Mouse (Mus musculus): ENCODE data around the gene Fam205c.

Gene Fam205c

DNA sequence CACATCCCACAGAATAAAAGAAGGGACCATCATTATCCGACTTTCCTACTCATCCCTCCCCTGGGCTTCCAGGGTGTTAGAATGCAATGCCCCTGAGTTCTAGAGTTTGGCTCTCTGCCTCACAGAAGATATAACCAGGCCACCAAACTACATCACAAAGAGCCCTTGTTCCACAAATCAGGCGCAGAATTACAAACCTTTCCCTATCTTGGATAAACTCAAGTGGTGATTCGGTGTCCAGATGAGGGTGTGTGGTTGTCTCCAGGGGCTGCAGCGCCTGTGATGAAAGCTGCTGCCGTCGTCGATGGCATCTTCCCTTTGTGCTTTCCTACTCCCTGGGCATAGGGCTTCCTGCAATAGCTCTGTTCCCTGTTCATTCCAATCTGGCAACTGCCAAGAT lies at the start of gene Fam205c:
Gene Fam205c (minus strand): TSS at position 101 of the 400 bp plus-strand sequence.
- DNase-seq (ENCODE audit: low read depth, low spot score): no peak

DNA sequence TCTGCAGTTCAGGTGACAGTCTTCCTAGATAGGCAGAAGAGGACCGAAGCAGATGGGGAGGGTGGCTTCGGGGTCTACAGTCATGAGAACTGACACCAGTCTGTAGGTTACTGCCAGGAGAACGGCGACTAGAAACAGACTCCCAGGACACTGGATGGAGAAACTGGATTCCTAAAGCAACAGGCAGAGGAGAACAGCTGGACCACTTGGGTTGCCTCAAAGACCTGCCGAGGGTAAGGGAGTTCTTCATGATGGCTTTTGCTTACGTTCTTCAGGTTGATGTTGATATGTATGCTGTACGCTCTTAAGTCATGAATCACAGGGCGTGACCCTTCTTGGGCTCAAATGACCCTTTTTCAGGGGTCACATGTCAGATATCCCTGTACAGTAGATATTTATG lies 48.4 kb upstream of the Fam205c start:
- DNase-seq (ENCODE audit: low read depth, low spot score): no peak

DNA sequence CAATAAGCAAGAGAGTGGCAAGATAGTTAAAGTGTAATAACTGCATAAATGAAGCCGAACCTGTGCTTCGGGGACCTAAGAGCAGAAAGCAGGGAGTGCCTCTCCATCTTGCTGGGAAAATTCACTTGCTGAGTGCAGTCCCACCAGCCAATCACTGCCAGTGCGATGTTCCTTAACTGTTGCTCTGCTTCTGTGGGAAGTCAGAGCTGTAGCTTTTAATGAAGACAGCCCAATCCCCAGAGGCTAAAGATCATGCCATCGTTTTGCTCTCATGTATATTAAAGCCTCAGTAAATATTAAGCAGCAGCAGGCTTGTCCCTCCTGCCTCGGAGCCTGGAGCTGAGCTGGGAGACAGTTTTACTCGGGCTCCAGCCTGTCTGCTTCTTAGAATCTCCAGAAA lies 48.0 kb upstream of the Fam205c start:
- DNase-seq (ENCODE audit: low read depth, low spot score): no peak

DNA sequence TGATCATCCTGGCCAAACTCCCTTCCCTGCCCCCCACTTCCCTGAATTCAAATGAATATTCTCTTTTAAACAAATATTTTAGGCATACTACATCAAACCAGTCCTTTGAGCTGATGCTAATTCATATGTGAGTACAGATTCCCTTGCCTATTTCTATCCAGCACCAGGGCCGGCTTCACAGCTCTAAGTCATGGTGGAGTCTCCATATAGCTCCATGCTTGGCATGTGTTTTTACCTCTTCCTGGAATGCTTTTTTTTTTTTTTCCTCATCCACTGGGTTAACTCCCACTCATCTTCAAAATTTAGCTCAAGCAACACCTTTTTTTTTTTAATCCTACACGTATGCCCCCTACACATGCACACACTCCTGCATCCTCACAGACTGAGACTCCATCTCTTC lies 47.5 kb upstream of the Fam205c start:
- no peak for DNase-seq (ENCODE audit: low read depth, low spot score)

DNA sequence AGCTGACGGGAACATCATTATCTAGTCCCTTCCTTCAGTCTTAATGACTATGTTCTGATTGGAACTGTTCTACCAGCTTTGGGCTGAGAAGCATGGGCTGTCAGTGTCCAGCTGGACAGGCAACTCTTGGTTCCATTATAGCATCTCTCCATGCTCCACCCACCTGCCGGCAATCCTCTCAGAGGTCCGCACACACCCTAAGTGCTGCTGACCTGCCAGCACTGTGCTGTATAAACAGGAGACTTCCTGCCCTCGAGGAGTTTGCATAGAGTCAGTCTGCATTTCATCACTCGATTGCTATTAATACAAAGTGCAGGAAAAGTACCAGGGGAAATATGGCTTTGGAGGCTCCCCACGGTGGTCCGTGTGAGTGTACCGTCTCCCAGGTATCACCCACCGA lies 46.7 kb upstream of the Fam205c start:
- DNase-seq (ENCODE audit: low read depth, low spot score): no peak

DNA sequence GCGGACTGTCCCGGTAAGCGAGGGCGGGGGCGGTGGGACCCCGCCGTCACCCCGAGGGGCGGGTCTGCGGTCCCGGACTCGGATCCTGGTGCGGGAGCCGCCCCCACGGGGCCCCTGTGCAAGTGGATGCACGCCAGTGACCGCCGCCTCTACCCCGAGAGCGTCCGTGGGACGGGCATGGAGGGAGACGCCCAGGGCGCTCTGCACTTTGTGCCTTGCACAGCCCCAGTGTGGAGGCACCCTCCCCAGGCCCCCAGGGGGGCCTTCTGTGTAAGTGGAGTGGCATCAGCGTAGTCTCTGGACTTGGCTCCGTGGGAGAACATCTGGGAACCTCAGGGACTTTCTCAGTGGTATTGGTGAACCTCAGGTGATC lies 43.4 kb upstream of the Fam205c start:
- no peak for DNase-seq (ENCODE audit: low read depth, low spot score)

DNA sequence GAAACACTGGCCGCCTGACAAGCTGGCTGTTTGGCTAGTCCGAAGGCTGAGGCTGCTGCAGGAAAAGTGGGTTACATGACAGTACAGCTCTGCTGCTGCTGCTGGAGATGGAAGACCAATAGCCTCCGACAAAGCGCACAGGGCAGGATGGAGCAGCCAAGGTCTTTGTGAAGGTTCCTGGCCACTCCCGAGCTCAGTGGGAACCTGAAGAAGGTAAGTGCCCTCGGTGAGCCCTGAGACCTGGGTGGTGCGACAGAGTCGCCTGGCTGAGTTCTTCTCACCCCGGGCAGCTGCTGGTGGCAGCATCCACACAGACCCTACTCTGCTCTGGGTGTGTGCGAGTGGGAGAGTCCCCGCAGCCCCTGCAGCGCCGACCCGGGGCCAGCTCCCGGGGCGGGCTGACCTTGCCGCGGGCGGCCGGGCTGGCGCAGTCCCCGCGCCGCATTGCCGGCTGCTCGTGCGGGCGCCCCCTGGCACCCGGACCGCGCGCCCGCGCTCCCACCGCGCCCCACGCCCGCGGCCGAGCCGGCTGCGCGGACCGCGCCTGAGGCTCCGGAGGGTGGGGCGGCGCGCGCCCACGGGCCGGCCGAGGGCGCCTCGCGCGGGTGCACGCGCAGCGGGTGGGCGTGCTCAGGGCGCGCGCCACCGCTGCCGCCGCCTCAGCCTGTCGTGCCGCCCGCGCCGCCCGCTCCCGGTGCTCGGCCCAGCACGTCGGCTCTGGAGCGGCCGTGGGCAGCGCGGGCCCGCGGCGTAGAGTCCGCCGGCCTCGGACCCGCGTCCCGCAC lies 42.8 kb upstream of the Fam205c start, which contains the start of gene Phf24:
Gene Phf24 (plus strand): TSS at position 44 of the 785 bp plus-strand sequence.
- peak; percentile 10 for DNase-seq (ENCODE audit: low read depth, low spot score)

DNA sequence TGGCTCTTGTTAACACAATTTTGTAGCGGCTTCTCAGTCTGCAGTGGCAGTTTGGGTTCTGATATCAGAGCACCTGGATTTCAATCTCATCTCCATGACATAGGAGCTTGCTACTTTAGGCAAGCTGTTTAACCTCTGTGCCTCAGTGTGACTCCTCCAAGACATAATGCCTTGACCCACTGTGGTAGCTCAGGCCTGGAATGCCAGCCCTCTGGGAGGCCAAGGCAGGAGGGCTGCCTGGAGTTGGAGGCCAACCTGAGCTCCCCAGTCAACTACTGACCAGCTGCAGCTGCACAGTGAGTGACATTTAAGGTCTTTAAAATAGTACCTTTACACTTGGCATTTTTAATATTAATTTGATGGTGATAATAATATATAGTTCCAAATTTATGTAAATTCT lies 41.9 kb upstream of the Fam205c start:
- DNase-seq (ENCODE audit: low read depth, low spot score): no peak

DNA sequence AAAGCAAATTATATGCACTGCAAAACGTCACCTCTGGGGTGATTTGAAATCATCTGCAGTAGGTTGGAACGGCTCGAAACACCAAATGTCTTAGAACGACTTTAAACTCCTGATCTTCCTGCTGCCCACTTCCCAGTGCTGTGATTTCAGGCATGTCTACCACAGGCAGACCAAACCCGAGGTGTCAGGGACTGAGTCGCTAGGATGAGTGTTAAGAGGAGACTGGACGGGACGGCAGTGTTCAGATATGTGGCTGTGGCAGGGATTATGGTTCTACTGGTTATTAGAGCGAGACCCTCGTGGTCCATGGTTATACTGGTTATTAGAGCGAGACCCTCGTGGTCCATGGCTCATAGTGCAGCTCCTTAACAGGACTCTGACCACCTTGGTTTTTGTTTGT lies 41.3 kb upstream of the Fam205c start:
- DNase-seq (ENCODE audit: low read depth, low spot score): no peak

DNA sequence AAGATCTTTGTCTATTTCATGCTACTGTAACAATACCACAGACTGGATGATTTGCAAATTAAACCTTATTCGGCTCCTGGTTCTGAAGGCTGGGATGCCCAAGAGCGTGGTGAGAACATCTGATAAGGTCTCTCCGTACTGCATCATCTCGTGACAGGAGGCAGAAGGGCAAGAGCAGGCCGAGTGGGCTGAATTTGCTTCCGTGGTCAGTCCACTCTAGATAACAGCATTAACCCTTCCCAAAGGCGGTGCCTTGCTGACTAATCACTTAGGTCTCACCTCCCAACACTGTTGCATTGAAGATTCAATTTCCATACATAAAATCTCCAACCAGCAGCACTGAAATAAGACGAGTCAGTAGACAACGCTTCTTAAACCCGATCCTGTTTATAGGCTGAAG lies 39.4 kb upstream of the Fam205c start:
- DNase-seq (ENCODE audit: low read depth, low spot score): no peak

DNA sequence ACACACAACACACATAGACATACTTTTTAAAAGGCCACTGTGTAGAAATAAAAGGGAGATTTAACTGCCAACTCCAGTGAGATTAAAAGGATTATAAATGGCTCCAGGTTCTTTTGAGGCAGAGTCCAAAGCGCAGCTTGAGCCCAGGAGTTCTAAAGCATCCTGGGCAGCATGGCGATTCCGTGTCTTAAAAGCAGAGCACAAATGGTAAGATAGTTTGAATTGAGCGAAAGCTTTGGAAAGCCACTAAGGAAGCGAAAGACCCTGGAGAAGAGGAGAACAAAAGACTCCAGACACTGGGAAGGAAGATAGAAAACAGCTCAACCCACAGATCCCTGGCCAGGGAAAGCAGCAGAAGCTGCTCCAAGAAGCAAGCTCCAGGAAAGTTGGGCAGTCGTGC lies 30.9 kb upstream of the Fam205c start:
- no peak for DNase-seq (ENCODE audit: low read depth, low spot score)

DNA sequence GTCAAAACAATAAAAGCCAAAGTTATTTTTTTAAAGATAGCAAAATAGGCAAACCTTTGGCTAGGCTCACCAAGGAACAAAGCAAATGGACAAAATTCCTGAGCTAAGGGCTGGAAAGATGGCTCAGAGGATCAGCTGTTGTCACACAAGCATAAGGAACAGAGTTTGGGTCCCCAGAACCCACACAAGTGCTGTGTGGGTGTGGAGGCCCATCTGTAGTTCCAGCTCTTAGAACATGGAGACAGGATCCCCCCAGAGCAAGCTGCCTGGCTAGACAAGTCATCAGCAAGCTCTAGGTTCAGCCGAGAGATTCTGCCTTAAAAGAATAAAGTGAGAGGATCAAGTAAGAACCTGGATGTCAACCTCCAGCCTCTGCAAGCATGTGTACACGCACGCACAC lies 30.5 kb upstream of the Fam205c start:
- no peak for DNase-seq (ENCODE audit: low read depth, low spot score)

DNA sequence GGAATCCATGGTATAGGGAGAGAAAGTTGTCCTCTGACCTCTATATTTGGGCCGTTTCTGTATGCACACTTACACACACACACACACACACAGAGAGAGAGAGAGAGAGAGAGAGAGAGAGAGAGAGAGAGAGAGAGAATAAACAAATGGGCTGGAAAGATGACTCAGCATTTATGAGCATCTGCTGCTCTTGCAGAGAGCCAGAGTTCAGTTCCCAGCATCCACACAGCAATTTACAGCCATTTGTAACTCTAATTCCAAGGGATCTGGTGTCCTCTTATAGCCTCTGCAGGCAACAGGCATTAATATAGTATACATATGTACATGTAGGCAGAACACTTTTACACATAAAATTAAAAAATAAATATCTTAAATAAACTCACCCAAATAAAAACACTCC lies 29.9 kb upstream of the Fam205c start:
- no peak for DNase-seq (ENCODE audit: low read depth, low spot score)

DNA sequence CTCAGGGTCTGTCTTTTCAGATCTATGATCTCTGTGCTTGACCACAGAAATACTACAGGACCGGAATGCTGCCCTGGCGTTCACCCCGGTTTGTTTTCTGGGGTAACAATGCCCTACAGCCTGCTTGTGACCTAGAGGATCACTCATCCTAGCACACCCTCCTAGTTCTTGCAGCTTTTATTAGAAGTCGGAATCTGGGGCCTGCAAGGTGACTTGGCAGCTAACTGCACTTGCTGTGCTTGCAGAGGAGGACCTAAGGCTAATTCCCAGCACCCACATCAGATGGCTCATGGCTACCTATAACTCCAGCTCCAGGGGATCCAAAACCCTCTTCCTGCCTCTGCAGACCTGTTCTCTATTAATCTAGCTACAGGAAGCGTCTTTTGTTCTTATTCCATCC lies 28.7 kb upstream of the Fam205c start:
- no peak for DNase-seq (ENCODE audit: low read depth, low spot score)

DNA sequence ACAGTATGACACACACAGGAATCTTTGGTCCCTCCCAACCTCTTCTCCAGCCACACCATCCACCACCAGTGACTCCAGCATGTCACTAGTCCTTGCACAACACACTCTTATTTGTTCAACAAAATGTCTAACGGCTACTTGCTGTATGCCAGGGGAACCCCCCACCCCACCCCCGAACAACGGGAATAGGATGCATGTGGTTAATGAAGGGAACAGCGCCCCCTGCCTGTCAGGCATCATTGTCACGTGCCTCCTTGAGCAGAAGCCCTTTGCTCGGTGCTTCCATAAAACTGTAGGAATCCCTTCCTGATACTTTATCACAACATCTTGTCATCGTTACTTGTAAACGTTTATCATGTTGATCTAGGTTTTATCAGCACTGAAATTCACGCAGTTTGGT lies 28.1 kb upstream of the Fam205c start:
- peak; percentile 8 for DNase-seq (ENCODE audit: low read depth, low spot score)

DNA sequence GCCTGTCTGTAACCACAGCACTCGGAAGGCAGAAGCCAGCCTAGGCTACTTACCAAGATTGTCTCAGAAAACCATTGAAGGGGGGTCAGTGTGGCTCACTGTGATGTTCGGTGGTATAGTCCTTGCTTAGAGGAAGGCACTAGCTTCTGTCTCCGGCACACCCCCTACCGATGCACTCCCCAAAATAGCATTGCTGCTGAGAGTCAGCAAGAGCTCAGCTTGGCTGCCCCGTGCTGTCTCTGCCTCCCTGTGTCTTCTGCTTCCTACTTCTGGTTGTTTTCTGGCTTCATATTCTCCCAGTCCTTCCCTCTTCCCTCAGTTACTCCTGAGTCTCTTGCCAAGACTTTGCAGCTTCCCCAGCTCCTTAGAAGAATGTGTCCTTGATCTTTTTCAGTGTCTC lies 26.8 kb upstream of the Fam205c start:
- DNase-seq (ENCODE audit: low read depth, low spot score): no peak

DNA sequence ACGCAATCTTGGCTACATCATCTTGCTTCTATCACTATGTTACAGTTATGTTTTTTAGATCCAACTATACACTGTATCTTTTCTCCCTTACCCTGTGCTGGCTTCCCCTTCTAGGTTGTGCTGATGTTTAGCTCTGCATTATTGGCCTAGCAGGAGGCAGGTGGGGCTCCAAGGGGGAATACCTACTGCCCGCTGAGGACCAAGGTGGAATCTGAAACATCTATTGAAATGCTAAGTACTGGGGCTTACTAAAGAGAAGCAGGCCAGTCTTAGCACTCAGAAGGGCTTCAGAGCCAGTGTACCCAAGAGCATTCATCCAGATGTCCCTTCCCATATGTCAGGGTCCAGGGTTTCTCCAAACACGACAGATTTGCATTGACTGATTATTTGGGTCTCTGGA lies 24.9 kb upstream of the Fam205c start:
- DNase-seq (ENCODE audit: low read depth, low spot score): no peak

DNA sequence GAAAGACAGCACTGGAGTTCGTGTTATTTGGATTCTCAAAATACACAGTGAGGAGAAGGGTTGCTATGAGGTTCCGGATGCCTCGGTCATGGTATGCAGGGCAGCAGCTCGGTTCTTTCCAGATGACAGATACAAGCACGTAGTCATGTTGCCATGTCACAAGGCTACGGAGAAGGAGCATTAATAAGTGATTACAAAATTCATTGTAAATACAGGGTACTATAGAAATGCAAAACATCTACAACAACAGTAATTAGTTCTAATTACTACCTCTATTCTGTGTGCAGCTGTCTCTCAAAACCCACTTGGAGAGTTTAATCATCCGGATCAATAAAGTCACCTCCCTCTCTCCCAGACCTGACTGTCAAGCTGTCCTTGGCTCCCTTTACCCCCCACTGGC lies 21.1 kb upstream of the Fam205c start:
- DNase-seq (ENCODE audit: low read depth, low spot score): no peak

DNA sequence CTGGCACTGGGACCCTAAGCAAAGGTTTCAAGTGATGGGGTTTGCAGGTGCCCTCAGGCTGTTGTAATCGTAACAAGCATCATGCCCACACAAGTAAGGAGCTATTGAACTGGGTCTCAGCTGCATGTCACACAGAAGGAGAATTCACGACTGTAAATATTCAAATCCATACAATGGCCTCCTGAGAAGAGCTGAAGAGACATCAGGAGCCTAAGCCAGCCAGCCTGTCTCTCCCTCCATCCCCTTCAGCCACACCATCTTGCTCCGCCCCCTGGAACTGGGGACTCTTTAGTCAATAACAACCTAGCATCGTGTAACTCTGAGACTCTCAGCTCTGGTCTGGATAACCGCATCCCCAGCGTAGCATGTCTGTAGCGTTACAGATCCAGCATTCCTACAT lies 17.1 kb upstream of the Fam205c start:
- DNase-seq (ENCODE audit: low read depth, low spot score): no peak

DNA sequence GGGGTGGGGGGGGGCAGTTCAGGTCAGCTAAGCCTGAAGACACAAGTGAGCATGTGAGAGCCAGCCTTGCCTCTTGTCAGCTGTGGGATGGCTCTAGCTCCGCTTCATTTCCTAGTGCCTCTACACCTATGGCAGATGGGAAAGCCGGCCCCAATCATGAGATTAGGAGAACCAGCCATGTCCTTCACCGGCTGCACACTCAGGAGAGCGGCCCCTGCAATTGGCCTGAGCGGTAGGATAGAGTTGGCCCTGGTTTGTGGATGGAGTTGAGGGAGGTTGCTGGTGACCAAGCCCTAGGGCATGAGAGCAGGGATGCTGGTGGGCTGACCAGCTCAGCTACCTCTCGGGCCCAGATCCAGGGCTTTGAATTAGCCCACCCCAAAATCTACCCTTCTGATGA lies 14.8 kb upstream of the Fam205c start:
- DNase-seq (ENCODE audit: low read depth, low spot score): no peak

DNA sequence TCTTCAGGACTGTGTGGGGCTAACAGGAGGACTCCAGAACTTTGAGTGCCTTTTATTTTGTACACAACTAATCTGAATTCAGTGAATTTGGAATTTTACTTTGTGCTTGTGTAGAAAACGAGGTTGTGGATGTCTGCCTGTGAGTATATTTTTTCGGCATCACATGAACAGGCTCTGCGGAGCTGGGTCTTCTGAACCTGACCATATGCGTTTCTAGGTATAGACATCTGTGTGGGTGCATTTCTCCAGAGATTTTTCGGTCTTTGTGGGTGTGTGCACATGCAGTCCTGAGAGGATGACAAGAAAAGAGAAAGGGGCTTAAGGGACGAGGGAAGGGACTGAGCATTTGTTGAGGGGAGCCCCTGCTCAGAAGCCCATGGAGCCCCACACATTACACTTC lies 12.9 kb upstream of the Fam205c start:
- no peak for DNase-seq (ENCODE audit: low read depth, low spot score)

DNA sequence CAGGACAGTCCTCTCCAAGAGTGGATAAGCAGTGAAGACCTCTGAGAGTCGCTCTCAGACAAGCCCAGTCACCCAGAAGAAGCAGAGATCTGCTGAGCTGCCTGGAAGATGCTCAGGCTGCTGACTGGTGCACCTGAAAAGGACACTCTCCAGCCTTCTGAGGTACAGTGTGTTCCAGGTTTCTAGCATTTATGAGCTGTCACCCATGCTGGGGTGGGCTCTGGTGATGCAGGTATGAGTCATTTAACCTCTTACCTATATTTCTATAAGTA lies 6.6 kb upstream of the Fam205c start:
- no peak for DNase-seq (ENCODE audit: low read depth, low spot score)

DNA sequence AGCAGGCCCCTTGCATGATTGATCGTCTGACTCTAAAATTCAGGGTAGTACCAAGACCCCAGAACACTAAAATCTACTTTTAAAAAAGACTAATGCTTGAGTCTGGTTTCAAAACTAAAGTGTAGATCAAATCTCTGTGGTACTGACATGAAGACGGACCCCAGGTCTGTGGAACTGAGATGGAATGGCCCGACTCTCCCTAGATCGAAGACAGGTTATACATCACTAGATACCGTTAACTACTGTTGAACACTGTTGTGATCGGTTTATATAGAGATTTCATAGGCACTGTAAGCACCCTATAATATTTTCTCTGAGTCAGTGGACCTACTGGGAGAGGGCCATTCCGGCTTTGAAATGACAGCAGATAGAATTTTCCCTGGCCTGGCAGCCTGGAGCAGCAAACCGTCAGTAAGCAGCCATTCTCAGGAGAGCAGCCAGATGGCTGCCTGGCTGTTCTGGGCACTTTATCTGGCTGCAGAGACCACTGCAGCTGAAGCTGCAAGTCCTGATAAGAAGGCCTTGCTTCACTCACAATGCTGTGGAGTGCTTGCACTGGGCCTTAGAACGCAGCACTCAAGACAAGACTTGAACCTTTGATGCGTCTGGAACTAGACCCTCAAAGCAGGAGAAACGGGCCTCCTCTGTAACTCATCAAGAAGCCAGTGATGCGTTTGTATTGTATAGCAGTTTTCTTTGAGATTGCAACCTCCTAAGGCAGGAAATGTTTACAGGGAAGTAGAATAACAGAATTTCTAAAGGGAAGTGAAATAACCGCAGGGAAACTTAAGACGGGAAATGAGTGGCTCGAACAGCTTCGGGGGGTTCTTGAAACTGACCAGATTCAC lies 6.0 kb upstream of the Fam205c start:
- no peak for DNase-seq (ENCODE audit: low read depth, low spot score)
